Mouse (Mus musculus): ENCODE results near the gene Nadk2.

The Nadk2 gene

GRCm38 (mm10) chr15:9087895-9088682, 17.0 kb downstream of the Nadk2 start:
- intact Hi-C loops (cut with DNase I): no loop called here

- intact Hi-C loops (cut with DNase I): no loop called here
Observed at GRCm38 (mm10) chr15:9088683-9089072, 17.6 kb downstream of the Nadk2 start.

GRCm38 (mm10) chr15:9089136-9089720, 18.2 kb downstream of the Nadk2 start:
- intact Hi-C loops (cut with DNase I): no loop called here

GRCm38 (mm10) chr15:9090662-9091061, 19.6 kb downstream of the Nadk2 start:
- intact Hi-C loops (cut with DNase I): no loop called here

GRCm38 (mm10) chr15:9093598-9094365, 22.7 kb downstream of the Nadk2 start:
- intact Hi-C loops (cut with DNase I): no loop called here

- intact Hi-C loops (cut with DNase I): no loop called here
Observed at GRCm38 (mm10) chr15:9094366-9094750, 23.3 kb downstream of the Nadk2 start.

- intact Hi-C loops (cut with DNase I): no loop called here
Observed at GRCm38 (mm10) chr15:9096865-9097264, 25.8 kb downstream of the Nadk2 start.

- intact Hi-C loops (cut with DNase I): no loop called here
Observed at GRCm38 (mm10) chr15:9100446-9101077, 29.5 kb downstream of the Nadk2 start.

- intact Hi-C loops (cut with DNase I): no loop called here
Observed at GRCm38 (mm10) chr15:9106303-9107074, 35.4 kb downstream of the Nadk2 start.

- intact Hi-C loops (cut with DNase I): no loop called here
Observed at GRCm38 (mm10) chr15:9110526-9111347, 39.7 kb downstream of the Nadk2 start.

GRCm38 (mm10) chr15:9111648-9112047, 40.6 kb downstream of the Nadk2 start:
- intact Hi-C loops (cut with DNase I): no loop called here

- intact Hi-C loops (cut with DNase I): no loop called here
Observed at GRCm38 (mm10) chr15:9113556-9113955, 42.5 kb downstream of the Nadk2 start.

GRCm38 (mm10) chr15:9114131-9114530, 43.1 kb downstream of the Nadk2 start:
- intact Hi-C loops (cut with DNase I): no loop called here

- intact Hi-C loops (cut with DNase I): no loop called here
Observed at GRCm38 (mm10) chr15:9114599-9114998, 43.5 kb downstream of the Nadk2 start.

- intact Hi-C loops (cut with DNase I): no loop called here
Observed at GRCm38 (mm10) chr15:9118852-9119251, 47.8 kb downstream of the Nadk2 start.

GRCm38 (mm10) chr15:9120081-9120480, 49.0 kb downstream of the Nadk2 start:
- intact Hi-C loops (cut with DNase I): no loop called here

- intact Hi-C loops (cut with DNase I): no loop called here
Observed at GRCm38 (mm10) chr15:9122989-9123388, 51.9 kb downstream of the Nadk2 start.

GRCm38 (mm10) chr15:9124856-9125255, 53.8 kb downstream of the Nadk2 start:
- intact Hi-C loops (cut with DNase I): no loop called here

GRCm38 (mm10) chr15:9127051-9127791, 56.2 kb downstream of the Nadk2 start:
- intact Hi-C loops (cut with DNase I): no loop called here

Data from adrenal gland (tissue).